Mouse (Mus musculus): ENCODE data around the gene Uck2. TPM values are rescaled to one million over a fixed set of nuclear protein-coding genes. Genes with fewer than 3 reads are reported as not detected.

Uck2 gene
- polyA plus RNA-seq, 1 experiment from 2014 or later = 86.3 TPM

- 89% methylated on average over 10 of the region's 10 CpGs for WGBS
- peaks cover 3% of the 10 kb centered on the region; the same call in 1 of the 2 replicates for H3K4me1 ChIP-seq (ENCODE audit: control insufficient read depth, insufficient read depth, low read length)
- no peak overlapping the region for H3K4me3 ChIP-seq (ENCODE audit: low read depth, low read length)
- no peaks in the 10 kb centered on the region for H3K9me3 ChIP-seq (ENCODE audit: control insufficient read depth, low read depth, low read length)
- no peaks in the 10 kb centered on the region for H3K27me3 ChIP-seq (ENCODE audit: control insufficient read depth, insufficient read depth, low read length)
- no peak overlapping the region for H3K4me2 ChIP-seq (replicated peaks; ENCODE audit: low read depth, low read length)
- H3K9ac ChIP-seq (replicated peaks; ENCODE audit: low read depth, low read length) = no peak overlapping the region
- no peaks in the 10 kb centered on the region for H3K36me3 ChIP-seq (ENCODE audit: control insufficient read depth, insufficient read depth, low read length)
- no peak overlapping the region for H3K27ac ChIP-seq (ENCODE audit: low read length)
- no peak for ATAC-seq (ENCODE audit: insufficient number of reproducible peaks, insufficient read depth, low FRiP score, low read depth)
Measured at GRCm38 (mm10) chr1:167280061-167280460, 5.1 kb downstream of the Uck2 start.

- H3K4me1 ChIP-seq (ENCODE audit: control insufficient read depth, insufficient read depth, low read length) = peaks cover 4% of the 10 kb centered on the region
- no peaks in the 10 kb centered on the region for H3K9me3 ChIP-seq (ENCODE audit: control insufficient read depth, low read depth, low read length)
- 68% methylated on average over 13 of the region's 13 CpGs for WGBS
Measured at GRCm38 (mm10) chr1:167279160-167279715, 5.9 kb downstream of the Uck2 start.

GRCm38 (mm10) chr1:167278395-167278794, 6.7 kb downstream of the Uck2 start:
- H3K27ac ChIP-seq (ENCODE audit: low read length) = no peak overlapping the region
- H3K27me3 ChIP-seq (ENCODE audit: control insufficient read depth, insufficient read depth, low read length) = no peaks in the 10 kb centered on the region
- H3K9me3 ChIP-seq (ENCODE audit: control insufficient read depth, low read depth, low read length) = no peaks in the 10 kb centered on the region
- 69% methylated on average over 6 of the region's 6 CpGs for WGBS
- no peak for ATAC-seq (ENCODE audit: insufficient number of reproducible peaks, insufficient read depth, low FRiP score, low read depth)
- no peak overlapping the region for H3K9ac ChIP-seq (replicated peaks; ENCODE audit: low read depth, low read length)
- no peaks in the 10 kb centered on the region for H3K36me3 ChIP-seq (ENCODE audit: control insufficient read depth, insufficient read depth, low read length)
- H3K4me1 ChIP-seq (ENCODE audit: control insufficient read depth, insufficient read depth, low read length) = peaks cover 9% of the 10 kb centered on the region
- no peak overlapping the region for H3K4me3 ChIP-seq (ENCODE audit: low read depth, low read length)
- H3K4me2 ChIP-seq (replicated peaks; ENCODE audit: low read depth, low read length) = no peak overlapping the region

More at GRCm38 (mm10) chr1:167279160-167279715, 5.9 kb downstream of the Uck2 start:
- H3K4me2 ChIP-seq (replicated peaks; ENCODE audit: low read depth, low read length) = no peak overlapping the region
- H3K36me3 ChIP-seq (ENCODE audit: control insufficient read depth, insufficient read depth, low read length) = no peaks in the 10 kb centered on the region
- no peak overlapping the region for H3K27ac ChIP-seq (ENCODE audit: low read length)
- H3K27me3 ChIP-seq (ENCODE audit: control insufficient read depth, insufficient read depth, low read length) = no peaks in the 10 kb centered on the region
- ATAC-seq (ENCODE audit: insufficient number of reproducible peaks, insufficient read depth, low FRiP score, low read depth) = no peak
- H3K9ac ChIP-seq (replicated peaks; ENCODE audit: low read depth, low read length) = no peak overlapping the region
- H3K4me3 ChIP-seq (ENCODE audit: low read depth, low read length) = no peak overlapping the region

GRCm38 (mm10) chr1:167274646-167275390, 10.3 kb downstream of the Uck2 start:
- H3K9me3 ChIP-seq (ENCODE audit: control insufficient read depth, low read depth, low read length) = no peaks in the 10 kb centered on the region
- no peaks in the 10 kb centered on the region for H3K27me3 ChIP-seq (ENCODE audit: control insufficient read depth, insufficient read depth, low read length)
- H3K4me1 ChIP-seq (ENCODE audit: control insufficient read depth, insufficient read depth, low read length) = peaks cover 25% of the 10 kb centered on the region
- no peaks in the 10 kb centered on the region for H3K36me3 ChIP-seq (ENCODE audit: control insufficient read depth, insufficient read depth, low read length)
- H3K4me3 ChIP-seq (ENCODE audit: low read depth, low read length) = no peak overlapping the region
- H3K9ac ChIP-seq (replicated peaks; ENCODE audit: low read depth, low read length) = no peak overlapping the region
- no peak overlapping the region for H3K27ac ChIP-seq (ENCODE audit: low read length)
- no peak overlapping the region for H3K4me2 ChIP-seq (replicated peaks; ENCODE audit: low read depth, low read length)
- WGBS = 86% methylated on average over 12 of the region's 12 CpGs
- ATAC-seq (ENCODE audit: insufficient number of reproducible peaks, insufficient read depth, low FRiP score, low read depth) = no peak

GRCm38 (mm10) chr1:167273380-167274163, 11.5 kb downstream of the Uck2 start:
- Histone ChIP-seq H3K4me2 (replicated peaks; ENCODE audit: low read depth, low read length) (no peak overlapping the region), H3K4me1 (ENCODE audit: control insufficient read depth, insufficient read depth, low read length) (peaks cover 37% of the 10 kb centered on the region), H3K4me3 (ENCODE audit: low read depth, low read length) (no peak overlapping the region), H3K27ac (ENCODE audit: low read length) (0 out of 2 replicates have a peak overlapping the region, but pooled peaks have one; percentile 7), H3K36me3 (ENCODE audit: control insufficient read depth, insufficient read depth, low read length) (no peaks in the 10 kb centered on the region), H3K27me3 (ENCODE audit: control insufficient read depth, insufficient read depth, low read length) (no peaks in the 10 kb centered on the region), H3K9ac (replicated peaks; ENCODE audit: low read depth, low read length) (no peak overlapping the region), H3K9me3 (ENCODE audit: control insufficient read depth, low read depth, low read length) (no peaks in the 10 kb centered on the region)
- no peak for ATAC-seq (ENCODE audit: insufficient number of reproducible peaks, insufficient read depth, low FRiP score, low read depth)
- 54% methylated on average over 14 of the region's 14 CpGs for WGBS

GRCm38 (mm10) chr1:167271841-167272240, 13.3 kb downstream of the Uck2 start:
- no peak overlapping the region for H3K4me2 ChIP-seq (replicated peaks; ENCODE audit: low read depth, low read length)
- no peak for ATAC-seq (ENCODE audit: insufficient number of reproducible peaks, insufficient read depth, low FRiP score, low read depth)
- no peaks in the 10 kb centered on the region for H3K9me3 ChIP-seq (ENCODE audit: control insufficient read depth, low read depth, low read length)
- H3K4me1 ChIP-seq (ENCODE audit: control insufficient read depth, insufficient read depth, low read length) = peaks cover 38% of the 10 kb centered on the region
- no peaks in the 10 kb centered on the region for H3K36me3 ChIP-seq (ENCODE audit: control insufficient read depth, insufficient read depth, low read length)
- H3K27me3 ChIP-seq (ENCODE audit: control insufficient read depth, insufficient read depth, low read length) = no peaks in the 10 kb centered on the region
- H3K27ac ChIP-seq (ENCODE audit: low read length) = peak overlapping the region; percentile 33; the same call in 1 of the 2 replicates
- H3K9ac ChIP-seq (replicated peaks; ENCODE audit: low read depth, low read length) = no peak overlapping the region
- H3K4me3 ChIP-seq (ENCODE audit: low read depth, low read length) = no peak overlapping the region
- 43% methylated on average over 8 of the region's 8 CpGs for WGBS

GRCm38 (mm10) chr1:167271304-167271703, 13.8 kb downstream of the Uck2 start:
- H3K4me2 ChIP-seq (replicated peaks; ENCODE audit: low read depth, low read length) = peak overlapping the region; percentile 47; the same call in 1 of the 2 replicates
- H3K36me3 ChIP-seq (ENCODE audit: control insufficient read depth, insufficient read depth, low read length) = no peaks in the 10 kb centered on the region
- 38% methylated on average over 4 of the region's 4 CpGs for WGBS
- peaks cover 38% of the 10 kb centered on the region for H3K4me1 ChIP-seq (ENCODE audit: control insufficient read depth, insufficient read depth, low read length)
- peak overlapping the region; percentile 33; the same call in 1 of the 2 replicates for H3K27ac ChIP-seq (ENCODE audit: low read length)
- no peaks in the 10 kb centered on the region for H3K27me3 ChIP-seq (ENCODE audit: control insufficient read depth, insufficient read depth, low read length)
- H3K9ac ChIP-seq (replicated peaks; ENCODE audit: low read depth, low read length) = no peak overlapping the region
- no peak overlapping the region for H3K4me3 ChIP-seq (ENCODE audit: low read depth, low read length)
- ATAC-seq (ENCODE audit: insufficient number of reproducible peaks, insufficient read depth, low FRiP score, low read depth) = peak; percentile 57
- no peaks in the 10 kb centered on the region for H3K9me3 ChIP-seq (ENCODE audit: control insufficient read depth, low read depth, low read length)

GRCm38 (mm10) chr1:167270342-167271111, 14.6 kb downstream of the Uck2 start:
- Histone ChIP-seq H3K4me1 (ENCODE audit: control insufficient read depth, insufficient read depth, low read length) (peaks cover 38% of the 10 kb centered on the region), H3K27ac (ENCODE audit: low read length) (peak overlapping the region; percentile 71), H3K9me3 (ENCODE audit: control insufficient read depth, low read depth, low read length) (no peaks in the 10 kb centered on the region), H3K4me3 (ENCODE audit: low read depth, low read length) (peak overlapping the region; percentile 7; the same call in 1 of the 2 replicates), H3K9ac (replicated peaks; ENCODE audit: low read depth, low read length) (no peak overlapping the region), H3K36me3 (ENCODE audit: control insufficient read depth, insufficient read depth, low read length) (no peaks in the 10 kb centered on the region), H3K4me2 (replicated peaks; ENCODE audit: low read depth, low read length) (peak overlapping the region; percentile 47), H3K27me3 (ENCODE audit: control insufficient read depth, insufficient read depth, low read length) (no peaks in the 10 kb centered on the region)
- 14% methylated on average over 19 of the region's 19 CpGs for WGBS
- ATAC-seq (ENCODE audit: insufficient number of reproducible peaks, insufficient read depth, low FRiP score, low read depth) = peak; percentile 19; the same call in 1 of the 2 replicates

Data from stomach, embryonic 14.5 days (tissue).